Mouse (Mus musculus) spleen, adult 2 months (tissue): ENCODE measurements around the gene Ovol3.

Source experiments
- CTCF ChIP-seq: fragments of 200-500 bp; IDR thresholded peaks from 2 replicates; pipeline ENCODE4 v1.5.1; 2011; ENCODE audit warnings: mild to moderate bottlenecking, inconsistent platforms; ENCODE audit not compliant: insufficient read depth, insufficient read length, insufficient replicate concordance; ENCODE audit errors: extremely low read depth
- POLR2A ChIP-seq: fragments of 200-500 bp; IDR thresholded peaks from 2 replicates; pipeline ENCODE4 v1.6.1; 2011; ENCODE audit warnings: low read depth, low read length, inconsistent platforms

GRCm38 (mm10) chr7:30265041-30265440 lies 29.5 kb upstream of the Ovol3 start:
- TF ChIP-seq POLR2A: no peak
- no peak for TF ChIP-seq CTCF
